Mouse (Mus musculus): ENCODE measurements around the gene 4921504E06Rik.

Gene 4921504E06Rik

GRCm38 (mm10) chr2:19553821-19554592 is at the start of gene 4921504E06Rik:
TSS of gene 4921504E06Rik (minus strand) at chr2:19553914.
- peak; percentile 80 for DNase-seq (ENCODE audit: low read depth, low spot score)

- DNase-seq (ENCODE audit: low read depth, low spot score) = no peak
Observed at GRCm38 (mm10) chr2:19601386-19601925, 47.7 kb upstream of the 4921504E06Rik start.

- no peak for DNase-seq (ENCODE audit: low read depth, low spot score)
Observed at GRCm38 (mm10) chr2:19600860-19601259, 47.1 kb upstream of the 4921504E06Rik start.

- DNase-seq (ENCODE audit: low read depth, low spot score) = no peak
Observed at GRCm38 (mm10) chr2:19599801-19600200, 46.1 kb upstream of the 4921504E06Rik start.

- DNase-seq (ENCODE audit: low read depth, low spot score) = no peak
Observed at GRCm38 (mm10) chr2:19596988-19597387, 43.3 kb upstream of the 4921504E06Rik start.

GRCm38 (mm10) chr2:19596426-19596825 is 42.7 kb upstream of the 4921504E06Rik start:
- DNase-seq (ENCODE audit: low read depth, low spot score) = no peak

GRCm38 (mm10) chr2:19594856-19595255 is 41.1 kb upstream of the 4921504E06Rik start:
- no peak for DNase-seq (ENCODE audit: low read depth, low spot score)

GRCm38 (mm10) chr2:19579846-19580245 is 26.1 kb upstream of the 4921504E06Rik start:
- DNase-seq (ENCODE audit: low read depth, low spot score) = no peak

- DNase-seq (ENCODE audit: low read depth, low spot score) = no peak
Observed at GRCm38 (mm10) chr2:19579180-19579579, 25.5 kb upstream of the 4921504E06Rik start.

GRCm38 (mm10) chr2:19562114-19562829 is 8.6 kb upstream of the 4921504E06Rik start:
- no peak for DNase-seq (ENCODE audit: low read depth, low spot score)

GRCm38 (mm10) chr2:19560654-19561053 is 6.9 kb upstream of the 4921504E06Rik start:
- DNase-seq (ENCODE audit: low read depth, low spot score) = no peak

- no peak for DNase-seq (ENCODE audit: low read depth, low spot score)
Observed at GRCm38 (mm10) chr2:19560071-19560470, 6.4 kb upstream of the 4921504E06Rik start.

GRCm38 (mm10) chr2:19551396-19551795 is 2.3 kb downstream of the 4921504E06Rik start:
- no peak for DNase-seq (ENCODE audit: low read depth, low spot score)

GRCm38 (mm10) chr2:19540906-19541305 is 12.8 kb downstream of the 4921504E06Rik start:
- no peak for DNase-seq (ENCODE audit: low read depth, low spot score)

GRCm38 (mm10) chr2:19529428-19529827 is 24.3 kb downstream of the 4921504E06Rik start:
- no peak for DNase-seq (ENCODE audit: low read depth, low spot score)

GRCm38 (mm10) chr2:19528797-19529196 is 24.9 kb downstream of the 4921504E06Rik start:
- DNase-seq (ENCODE audit: low read depth, low spot score) = peak; percentile 73

GRCm38 (mm10) chr2:19524071-19524470 is 29.6 kb downstream of the 4921504E06Rik start:
- DNase-seq (ENCODE audit: low read depth, low spot score) = no peak

- DNase-seq (ENCODE audit: low read depth, low spot score) = no peak
Observed at GRCm38 (mm10) chr2:19521662-19522061, 32.1 kb downstream of the 4921504E06Rik start.

- no peak for DNase-seq (ENCODE audit: low read depth, low spot score)
Observed at GRCm38 (mm10) chr2:19520617-19521016, 33.1 kb downstream of the 4921504E06Rik start.

GRCm38 (mm10) chr2:19519768-19520167 is 33.9 kb downstream of the 4921504E06Rik start:
- peak; percentile 8 for DNase-seq (ENCODE audit: low read depth, low spot score)

- no peak for DNase-seq (ENCODE audit: low read depth, low spot score)
Observed at GRCm38 (mm10) chr2:19517952-19518351, 35.8 kb downstream of the 4921504E06Rik start.

GRCm38 (mm10) chr2:19512381-19512780 is 41.3 kb downstream of the 4921504E06Rik start:
- DNase-seq (ENCODE audit: low read depth, low spot score) = no peak
